Mouse (Mus musculus) embryo, embryonic 11 days (tissue): ENCODE data around the gene Gm10447.

ENCODE experiments used
- DNase-seq: peaks from one replicate; pipeline ENCODE4 v3.0.0-alpha.2; 2015

The Gm10447 gene

DNA sequence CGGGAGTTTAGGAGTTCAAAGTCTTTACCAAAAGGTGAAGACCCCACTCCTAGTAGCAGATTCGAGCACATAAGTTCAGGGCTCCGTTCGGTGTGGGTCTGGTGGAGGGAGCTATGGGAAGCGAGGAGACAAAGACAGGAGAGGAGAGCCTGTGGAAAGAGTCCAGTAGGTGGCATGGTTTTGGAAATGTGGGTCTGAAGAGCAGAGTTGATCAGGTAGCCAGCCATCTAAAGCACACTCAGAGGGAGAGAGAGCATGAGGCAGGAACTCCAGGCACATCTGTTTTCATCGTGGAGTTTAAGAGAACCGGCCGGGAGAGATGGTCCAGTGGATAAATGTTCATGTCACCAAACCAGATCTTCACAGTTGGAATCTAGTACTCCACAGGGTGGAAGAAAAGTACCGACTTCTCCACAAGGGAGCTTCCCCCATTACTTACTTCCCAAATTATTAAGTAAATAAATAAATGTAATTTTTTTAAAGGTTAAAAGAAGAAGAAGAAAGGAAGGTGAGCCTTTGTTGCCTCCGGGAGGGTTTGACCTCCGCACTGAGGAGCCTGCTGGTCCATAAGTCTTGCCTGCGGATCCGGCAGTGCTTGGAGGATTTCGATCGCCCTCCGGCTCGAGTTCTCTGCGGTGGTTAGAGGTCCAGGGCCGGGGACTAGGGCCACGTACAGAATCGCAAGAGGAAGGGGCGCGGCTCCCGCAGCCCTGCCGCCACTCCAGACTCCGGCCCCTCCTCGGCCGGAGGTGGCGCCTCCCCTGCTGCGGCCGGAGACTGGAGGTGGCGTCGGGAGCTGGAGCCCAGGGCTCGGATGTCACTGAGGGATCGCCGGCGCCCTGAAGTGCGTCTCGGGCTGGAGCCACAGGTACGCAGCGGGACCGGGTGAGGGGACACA is at the start of gene Gm10447, which contains the start of gene Shroom1:
TSS of gene Gm10447 (minus strand) at position 637 of the 898 bp plus-strand sequence.
TSS of gene Shroom1 (plus strand) at position 732 of the 898 bp plus-strand sequence.
- peak; percentile 82 for DNase-seq

DNA sequence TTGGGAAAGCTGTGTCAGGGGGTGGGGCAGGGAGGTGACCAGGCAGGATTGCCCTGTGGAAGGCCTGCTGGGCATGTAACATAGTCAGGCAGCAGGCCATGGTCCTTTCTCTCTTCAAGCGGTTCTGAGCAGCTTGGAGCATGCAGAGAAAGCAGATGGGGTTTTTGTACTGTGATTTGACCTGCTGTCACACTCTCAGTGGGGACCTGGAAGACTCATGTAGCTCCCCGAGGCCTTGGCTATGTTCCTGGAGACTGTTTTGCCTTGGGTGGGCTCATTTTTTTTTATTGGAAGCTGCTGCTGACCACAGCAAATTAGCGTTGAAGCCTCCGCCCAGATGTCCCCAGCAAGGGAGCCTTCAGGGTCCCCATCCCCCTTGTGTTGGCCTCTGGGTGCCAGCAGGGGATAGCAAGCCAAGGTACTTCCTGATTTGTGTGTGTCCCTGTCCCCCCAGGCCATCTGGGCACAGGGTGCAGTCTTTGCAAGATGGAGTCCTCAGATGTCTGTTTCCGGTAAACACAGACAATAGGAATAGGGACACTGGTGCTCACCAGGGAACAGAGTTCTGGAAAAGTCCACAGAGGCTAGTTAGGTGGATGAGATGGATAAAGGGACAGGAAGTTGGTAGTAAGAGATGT is 48.2 kb upstream of the Gm10447 start:
- DNase-seq = no peak

DNA sequence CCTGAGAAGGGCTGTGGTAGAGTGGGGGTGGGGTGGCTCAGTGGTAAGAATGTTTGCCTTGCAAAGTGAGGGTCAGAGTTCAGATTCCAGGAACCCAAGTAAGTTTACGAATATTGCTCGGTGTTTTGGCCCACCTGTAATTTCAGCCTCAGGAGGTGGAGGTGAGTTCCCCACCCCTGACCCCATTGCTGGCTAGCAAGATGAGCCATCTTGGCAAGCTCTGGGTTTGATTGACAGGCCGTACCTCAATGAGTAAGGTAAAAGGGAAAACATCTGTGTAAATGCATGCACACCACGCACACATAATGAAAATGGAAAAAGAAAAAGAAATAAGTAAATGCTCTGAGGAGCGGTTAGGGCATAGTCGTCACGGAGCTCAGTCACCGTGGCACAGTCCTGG is 47.5 kb upstream of the Gm10447 start:
- DNase-seq = no peak

DNA sequence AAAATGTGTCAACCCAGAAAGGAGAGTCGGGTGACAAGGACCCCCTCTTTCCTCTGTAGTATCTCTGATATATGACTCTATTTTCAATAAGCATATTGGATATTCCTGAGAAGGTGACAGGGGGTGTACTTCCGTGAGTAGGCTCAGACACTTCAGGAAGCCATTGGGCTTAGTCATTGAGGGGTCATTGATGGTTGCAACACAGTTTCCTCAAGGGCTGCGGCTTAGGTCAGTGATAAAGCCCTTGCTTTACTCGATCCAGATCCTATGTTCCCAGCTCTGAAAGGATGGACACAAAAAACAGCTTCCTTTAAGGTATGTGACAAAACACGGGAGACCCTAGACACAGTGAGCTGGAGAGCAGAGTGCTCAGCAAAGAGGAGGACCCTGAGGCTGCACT is 46.8 kb upstream of the Gm10447 start:
- DNase-seq = no peak

DNA sequence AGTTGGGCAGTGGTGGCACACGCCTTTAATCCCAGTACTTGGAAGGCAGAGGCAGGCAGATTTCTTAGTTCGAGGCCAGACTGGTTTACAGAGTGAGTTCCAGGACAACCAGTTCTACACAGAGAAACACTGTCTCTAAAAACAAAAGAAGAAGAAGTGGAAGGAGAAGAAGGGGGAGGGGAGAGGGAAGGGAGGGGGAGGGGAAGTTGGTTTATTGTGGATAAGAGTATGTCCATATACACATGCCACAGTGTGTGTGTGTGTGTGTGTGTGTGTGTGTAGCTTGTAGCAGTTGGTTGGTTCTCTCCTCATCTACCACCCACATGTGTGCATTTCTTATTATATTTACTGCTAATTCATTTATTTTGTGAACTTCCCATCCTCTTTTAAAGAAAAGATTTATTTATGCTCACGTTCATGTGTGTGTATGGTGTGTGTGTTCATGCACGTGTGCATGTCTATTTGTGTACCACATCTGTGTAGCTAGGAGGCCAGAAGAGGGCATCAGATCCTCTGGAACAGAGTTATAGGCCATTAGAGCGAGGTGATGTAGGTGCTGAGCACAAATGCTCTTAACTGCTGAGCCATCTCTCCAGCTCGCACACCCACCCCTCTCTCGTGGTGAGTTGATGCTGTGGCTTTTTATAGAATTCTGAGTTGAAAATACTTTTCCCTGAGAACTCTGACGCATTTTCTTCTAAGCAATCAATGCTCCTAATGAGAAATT is 45.3 kb upstream of the Gm10447 start:
- DNase-seq = no peak

DNA sequence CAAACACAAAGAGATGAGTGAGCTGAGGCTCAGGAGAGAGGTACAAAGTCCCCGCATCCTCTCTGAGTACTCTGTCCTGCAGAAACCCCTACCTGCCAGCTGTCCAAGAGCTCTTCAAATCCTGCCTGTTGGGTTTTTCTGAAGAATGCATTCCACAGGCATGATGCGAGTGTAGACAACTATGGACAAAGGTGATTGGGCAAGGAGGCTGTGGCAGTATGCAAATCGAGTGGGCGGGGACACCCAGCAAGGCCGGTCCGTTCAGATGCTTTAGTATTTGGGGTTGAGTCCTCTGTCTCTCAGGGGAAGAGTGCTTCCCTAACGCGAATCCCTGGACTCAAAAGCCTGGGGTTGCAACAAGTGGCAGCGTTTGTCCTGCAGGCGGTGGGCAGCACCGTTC is 43.7 kb upstream of the Gm10447 start:
- DNase-seq = peak; percentile 64

DNA sequence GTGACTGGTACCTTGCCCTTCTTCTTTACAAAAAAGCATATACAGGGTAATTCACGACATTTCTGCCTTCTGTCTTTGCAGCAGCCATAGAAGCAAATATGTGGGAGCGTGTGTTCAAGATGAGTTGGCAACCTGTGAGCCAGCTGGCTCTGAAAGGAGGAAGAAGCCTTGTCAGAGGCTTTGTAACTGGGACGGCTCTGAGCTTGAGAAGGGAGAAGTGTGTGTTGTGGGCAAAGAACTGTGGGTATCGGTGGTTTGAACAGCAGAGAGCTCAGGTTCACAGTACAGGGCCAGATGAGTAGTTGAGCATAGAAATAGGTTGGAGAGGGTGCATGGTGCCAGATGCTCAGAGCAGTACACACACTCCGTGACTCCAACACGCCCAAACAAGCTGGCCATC is 40.0 kb upstream of the Gm10447 start:
- no peak for DNase-seq

DNA sequence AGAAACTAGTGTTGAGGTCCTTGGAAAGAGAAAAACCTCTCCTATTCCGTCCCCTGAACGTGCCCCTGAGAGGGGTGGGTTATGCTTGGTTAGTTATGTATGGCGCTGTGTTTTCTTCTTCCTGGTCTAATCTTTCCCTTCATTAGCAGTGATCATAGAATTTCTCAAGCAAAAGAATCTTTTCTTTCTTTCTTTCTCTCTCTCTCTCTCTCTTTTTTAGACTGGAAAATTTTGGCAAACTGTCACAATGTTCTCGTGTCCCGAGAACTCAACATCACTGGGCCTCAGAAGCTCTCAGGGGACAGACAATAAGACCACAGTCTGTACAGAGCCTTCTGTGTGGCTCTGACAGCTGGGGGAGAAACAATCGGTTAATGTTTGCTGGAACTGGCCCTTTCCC is 38.5 kb upstream of the Gm10447 start:
- no peak for DNase-seq

DNA sequence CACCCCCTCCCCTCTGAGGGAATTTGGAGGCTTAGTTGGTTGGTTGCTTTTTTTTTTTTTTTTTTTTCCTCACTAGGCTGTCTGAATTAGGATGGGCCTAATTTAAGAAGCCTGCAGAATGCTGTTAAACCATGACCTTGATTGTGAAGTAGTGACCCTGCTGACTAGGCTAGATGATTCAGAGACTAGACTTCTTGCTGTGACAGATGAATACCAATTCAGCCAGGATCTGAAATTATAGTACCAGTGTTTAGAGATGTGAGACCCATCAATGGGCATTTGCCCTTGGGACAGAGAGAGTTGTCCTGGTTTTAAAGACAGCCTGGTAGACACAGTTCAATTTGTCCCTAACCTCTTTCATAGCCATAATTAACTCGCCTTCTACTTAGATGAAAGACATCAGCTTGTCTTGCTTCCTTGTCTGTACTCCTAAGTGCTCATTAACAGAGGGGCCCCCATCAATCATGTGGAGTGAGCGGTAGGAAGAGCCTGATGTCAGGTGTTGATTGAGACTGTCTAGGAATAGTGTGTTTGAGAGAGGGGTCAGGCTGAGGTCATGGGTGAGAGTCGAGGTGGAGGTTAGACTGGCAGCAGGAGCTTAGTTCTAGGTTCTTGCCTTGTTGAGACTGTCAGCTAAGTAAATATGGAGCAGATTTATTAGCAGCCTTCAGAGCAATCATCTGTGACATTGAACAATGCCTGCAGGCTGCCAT is 36.5 kb upstream of the Gm10447 start:
- peak; percentile 66 for DNase-seq

DNA sequence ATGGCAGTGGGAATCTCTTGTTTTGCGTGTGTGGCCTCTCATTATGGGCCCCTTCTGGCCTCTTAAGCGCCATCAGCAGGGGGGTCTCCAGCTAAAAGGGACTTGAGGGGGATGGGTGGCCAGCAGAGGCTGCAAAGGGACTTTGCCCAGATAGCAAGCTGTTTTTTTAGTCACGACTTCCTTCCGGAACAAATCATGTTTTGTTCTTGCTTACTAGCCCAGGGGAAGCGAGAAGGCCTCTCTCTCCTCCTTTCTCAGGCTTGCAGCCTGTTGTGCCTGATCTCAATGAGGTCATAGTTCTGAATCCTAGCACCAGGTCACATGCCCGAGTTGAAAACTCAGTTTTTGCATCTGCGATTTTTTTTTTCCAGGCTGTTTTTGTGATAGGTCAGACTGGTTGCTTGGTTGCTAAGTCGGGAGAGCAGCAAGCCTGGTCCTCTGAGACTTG is 35.1 kb upstream of the Gm10447 start:
- DNase-seq = peak; percentile 80

DNA sequence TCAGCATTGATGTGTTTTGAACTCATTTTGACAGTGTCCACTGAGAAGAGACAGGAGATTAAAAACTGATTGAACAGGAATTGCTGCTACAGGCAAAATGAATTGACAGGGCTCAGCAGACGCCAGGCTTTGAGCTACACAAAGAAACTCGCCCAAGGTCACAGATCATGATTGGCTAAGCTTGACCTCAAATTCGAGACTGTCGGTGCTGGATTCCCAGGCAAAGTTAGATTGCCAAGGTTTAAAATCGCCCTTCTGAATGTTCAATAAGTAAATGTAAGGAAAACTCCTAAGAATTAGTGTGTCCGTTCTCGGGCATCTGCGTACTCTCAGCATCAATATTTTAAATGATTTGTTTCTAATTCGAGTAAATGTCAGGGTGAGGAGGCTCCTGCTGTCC is 32.5 kb upstream of the Gm10447 start:
- no peak for DNase-seq

DNA sequence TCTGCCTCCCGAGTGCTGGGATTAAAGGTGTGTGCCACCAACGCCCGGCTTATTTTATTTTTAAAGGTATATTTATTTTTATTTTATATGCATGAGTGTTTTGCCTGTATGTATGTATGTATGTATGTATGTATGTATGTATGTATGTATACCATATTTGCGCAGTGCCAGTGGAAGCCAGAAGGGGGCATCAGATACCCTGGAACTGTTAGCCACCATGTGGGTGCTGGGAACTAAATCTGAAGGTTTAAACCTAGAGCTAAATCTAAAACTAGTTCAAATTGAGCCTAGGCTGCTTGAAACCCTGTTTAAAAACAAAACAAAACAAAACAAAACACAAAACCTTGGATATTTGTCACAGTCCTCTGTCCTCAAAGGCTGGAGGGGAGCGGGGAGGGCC is 32.1 kb upstream of the Gm10447 start:
- no peak for DNase-seq

DNA sequence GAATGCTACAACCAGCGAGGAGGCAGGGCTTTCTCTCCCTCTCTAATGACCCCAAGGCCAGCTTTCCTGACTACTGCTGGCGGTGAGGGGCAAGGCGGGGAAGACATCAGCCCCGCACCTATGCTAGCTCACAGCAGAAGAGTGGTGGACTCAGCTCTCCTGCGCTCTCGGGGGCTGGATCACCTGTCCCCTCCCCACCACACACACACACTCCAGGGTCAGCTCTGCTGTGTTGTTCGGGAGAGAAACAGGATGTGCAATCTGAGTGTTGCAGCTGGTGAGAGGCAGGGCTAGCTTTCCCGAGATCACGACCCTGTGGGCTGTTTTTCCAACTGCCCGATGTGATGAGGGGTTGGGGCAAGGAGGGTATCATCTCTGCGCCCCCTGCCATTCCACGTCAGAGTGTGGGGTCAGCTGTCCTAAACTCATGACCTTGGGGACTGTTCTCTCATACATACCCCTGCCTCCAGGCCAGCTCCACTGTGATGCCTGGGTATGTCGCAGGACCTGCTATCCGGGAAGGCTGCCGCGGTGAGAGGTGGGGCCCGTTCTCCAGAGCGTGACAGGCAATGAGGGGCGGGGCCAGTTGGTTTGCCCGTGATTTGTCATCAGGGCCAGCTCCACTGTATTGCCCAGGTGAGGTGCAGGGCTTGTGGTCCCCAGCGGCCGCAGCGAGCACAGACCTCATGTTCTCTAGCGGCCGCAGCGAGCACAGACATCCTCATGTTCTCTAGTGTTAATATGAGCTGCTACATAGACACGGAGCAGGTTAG is 30.1 kb upstream of the Gm10447 start:
- no peak for DNase-seq

DNA sequence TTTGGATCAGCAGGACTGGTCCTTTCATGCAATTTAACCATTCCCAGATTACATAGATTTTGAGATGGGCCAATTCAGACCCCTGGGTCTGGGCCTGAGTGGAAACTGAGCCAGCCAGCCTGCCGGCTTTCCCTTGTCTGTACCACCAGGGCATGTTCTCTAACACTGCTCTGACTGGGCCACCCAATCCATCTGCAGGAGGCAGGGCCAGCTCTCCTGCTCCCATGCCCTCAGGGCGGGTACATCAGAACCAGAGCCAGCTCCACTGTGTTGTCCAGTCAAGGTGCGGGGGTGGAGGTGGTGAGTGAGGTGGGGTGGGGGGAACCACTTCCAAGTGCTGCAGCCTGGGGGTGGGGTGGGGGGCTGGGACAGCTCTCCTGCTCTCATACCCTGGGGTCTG is 29.4 kb upstream of the Gm10447 start:
- no peak for DNase-seq

DNA sequence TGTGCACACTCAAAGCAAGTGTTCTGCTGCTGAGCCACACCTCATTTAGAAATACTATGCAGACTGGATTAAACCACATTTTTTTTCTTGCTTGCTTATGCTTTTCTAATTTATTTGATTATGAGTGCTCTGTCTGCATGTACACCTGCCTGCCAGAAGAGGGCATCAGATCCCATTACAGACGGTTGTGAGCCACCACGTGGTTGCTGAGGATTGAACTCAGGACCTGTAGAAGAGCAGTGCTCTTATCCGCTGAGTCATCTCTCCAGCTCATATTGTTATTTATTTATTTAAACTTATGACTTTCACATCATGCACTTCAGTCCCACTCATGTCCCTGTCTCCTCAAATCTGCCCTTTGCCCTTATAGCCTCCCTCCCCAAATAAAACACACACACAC is 28.8 kb upstream of the Gm10447 start:
- DNase-seq = no peak

DNA sequence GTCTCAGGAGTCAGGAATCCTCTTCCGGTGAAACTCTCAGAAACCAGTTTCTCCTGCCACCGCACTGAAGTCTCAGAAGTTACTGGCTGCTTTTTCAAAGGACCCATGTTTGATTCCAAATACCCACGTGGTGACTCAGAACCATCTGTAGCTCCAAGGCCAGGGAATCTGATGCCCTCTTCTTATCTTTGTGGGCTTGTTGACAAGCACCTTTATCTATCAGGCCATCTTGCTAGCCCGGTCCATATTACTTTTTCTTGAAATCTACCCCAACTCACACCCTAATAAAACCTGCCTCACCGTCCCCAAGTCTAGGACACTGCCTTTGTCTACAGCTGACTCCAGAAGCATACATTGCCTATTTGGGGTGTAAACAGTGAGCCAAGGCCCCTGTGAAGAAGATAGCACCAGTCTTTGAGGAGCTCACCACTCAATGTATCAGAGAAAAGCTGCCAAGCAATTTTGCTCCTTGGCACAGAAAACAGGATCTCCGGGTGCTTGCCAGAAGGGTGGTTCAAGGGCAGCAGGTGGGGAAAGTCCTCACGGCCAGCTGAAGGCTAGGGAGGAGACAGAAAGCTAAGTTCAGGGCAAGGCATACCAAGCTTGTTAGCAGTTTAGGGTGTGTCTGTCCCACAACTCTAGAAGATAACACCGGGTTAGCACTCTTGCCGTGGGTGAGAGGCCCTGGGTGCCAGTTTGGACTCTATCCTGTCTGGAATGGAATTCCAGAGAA is 26.4 kb upstream of the Gm10447 start:
- no peak for DNase-seq

DNA sequence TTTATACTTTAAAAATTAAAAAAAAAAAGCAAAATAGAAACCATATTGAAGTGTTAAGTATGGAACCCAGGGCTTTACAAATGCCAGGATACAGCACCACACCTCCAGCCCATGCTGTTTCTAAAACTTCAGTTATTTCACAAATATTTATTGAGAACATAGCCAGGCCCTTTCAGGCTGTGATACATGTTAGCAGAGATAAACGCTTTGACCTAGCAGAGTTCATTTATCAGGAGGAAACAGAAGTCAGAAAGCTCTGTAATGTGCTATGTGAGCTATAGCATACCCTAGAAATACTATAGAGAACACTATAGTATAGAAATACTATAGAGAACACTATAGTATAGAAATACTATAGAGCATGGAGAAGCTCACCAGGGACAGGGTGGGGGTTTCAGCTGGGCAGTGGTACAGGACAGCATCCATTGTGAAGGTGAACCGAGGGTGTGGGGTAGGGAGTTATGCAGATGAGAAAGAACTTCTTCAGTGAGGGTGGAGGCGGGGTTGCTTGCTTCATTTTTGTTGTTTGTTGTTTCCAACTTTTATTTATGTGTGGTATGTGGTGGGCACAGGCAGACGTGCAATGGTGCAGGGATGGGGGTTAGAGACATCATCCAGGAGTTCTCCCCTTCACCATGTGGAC is 24.3 kb upstream of the Gm10447 start:
- no peak for DNase-seq

DNA sequence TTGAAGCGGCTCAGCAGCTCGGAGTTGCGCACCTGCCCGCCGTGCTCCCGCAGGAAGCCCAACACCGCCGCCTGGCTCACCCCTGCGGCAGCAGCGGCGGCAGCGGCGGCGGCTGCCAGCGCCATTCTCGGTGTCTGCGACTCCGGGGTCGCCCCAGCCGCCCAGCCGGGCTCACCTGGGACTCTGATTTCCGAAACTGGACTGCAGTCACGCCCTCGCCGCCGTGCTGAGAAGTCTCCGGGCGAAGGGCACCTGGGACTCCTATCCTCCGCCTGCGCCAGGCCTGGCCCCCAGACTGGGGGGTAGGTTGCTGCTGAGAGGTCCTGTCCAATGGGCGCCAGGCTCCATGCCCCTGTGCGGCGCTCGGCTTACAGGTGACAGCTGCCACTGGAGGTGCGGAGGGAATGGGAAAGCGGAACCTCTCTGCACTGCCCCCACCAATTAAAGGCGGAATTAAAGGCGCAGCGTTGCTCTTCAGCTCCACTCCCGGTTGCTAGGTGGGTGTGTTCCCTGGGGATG is 22.9 kb upstream of the Gm10447 start, which contains the start of the genes Gm9945 and Sowaha:
TSS of gene Gm9945 (plus strand) at position 384 of the 519 bp plus-strand sequence.
TSS of gene Sowaha (minus strand) at position 492 of the 519 bp plus-strand sequence.
- peak; percentile 50 for DNase-seq

DNA sequence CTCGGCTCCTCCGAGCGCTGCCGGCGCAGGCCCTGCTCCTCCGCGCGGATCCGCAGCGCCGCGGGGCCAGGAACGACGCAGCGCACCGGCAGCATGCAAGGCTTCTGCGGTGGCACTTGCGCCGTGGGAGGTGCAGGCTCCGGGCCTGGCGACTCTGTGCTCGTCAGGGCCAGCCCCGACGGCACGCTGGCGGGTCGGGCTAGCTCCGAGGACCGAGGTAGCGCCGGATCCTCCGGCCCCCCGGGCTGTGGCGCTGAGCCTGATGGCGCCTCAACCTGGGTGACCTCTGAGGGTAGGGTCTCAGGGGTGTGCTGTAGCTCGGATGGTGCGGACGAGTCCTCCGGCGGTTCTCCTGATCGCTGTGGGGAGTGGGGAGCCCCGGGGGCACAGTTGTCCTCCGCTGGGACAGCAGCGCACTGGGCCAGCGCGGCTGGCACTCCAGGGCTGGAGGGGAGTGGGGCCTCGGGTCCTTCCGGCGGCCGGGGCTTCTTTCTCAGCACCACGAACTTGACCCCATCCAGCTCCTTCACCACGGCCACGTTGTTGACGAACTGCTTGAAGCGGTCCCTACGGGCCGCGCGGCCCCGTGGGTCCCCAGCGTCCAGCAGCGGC is 22.4 kb upstream of the Gm10447 start:
- DNase-seq = no peak
